Mouse (Mus musculus) CH12.LX (cell line): ENCODE measurements around the gene Snai3.

Experiments
- CHD2 ChIP-seq: IDR thresholded peaks from 2 replicates; pipeline ENCODE4 v1.6.1; 2011; ENCODE audit warnings: low read length, improper control_type of control experiment
- CTCF ChIP-seq, 2 experiments: IDR thresholded peaks in 1 of 2; conservative IDR thresholded peaks in 1 of 2; 2 replicates each; pipeline ENCODE4 v1.5.1; 2011 to 2012; ENCODE audit warnings: low read depth in 2 of 2, low read length in 2 of 2, improper control_type of control experiment in 1 of 2, inconsistent platforms in 1 of 2, mild to moderate bottlenecking in 1 of 2, moderate library complexity in 1 of 2
- E2F4 ChIP-seq: IDR thresholded peaks from 2 replicates; pipeline ENCODE4 v1.6.1; 2011; ENCODE audit warnings: low read depth, low read length, improper control_type of control experiment; ENCODE audit not compliant: insufficient replicate concordance
- KAT2A ChIP-seq: IDR thresholded peaks from 2 replicates; pipeline ENCODE4 v1.6.1; 2012; ENCODE audit warnings: low read length, improper control_type of control experiment, inconsistent platforms; ENCODE audit not compliant: insufficient replicate concordance
- MEF2A ChIP-seq: IDR thresholded peaks from 2 replicates; pipeline ENCODE4 v1.6.1; 2014; ENCODE audit warnings: low read depth, mild to moderate bottlenecking, inconsistent platforms, low read length, improper control_type of control experiment, borderline replicate concordance
- POLR2A ChIP-seq: IDR thresholded peaks from 2 replicates; pipeline ENCODE4 v1.6.1; 2011; ENCODE audit warnings: low read depth, mild to moderate bottlenecking, improper control_type of control experiment, low read length
- RCOR1 ChIP-seq: conservative IDR thresholded peaks from 2 replicates; pipeline ENCODE4 v1.6.1; 2012; ENCODE audit warnings: low read depth, mild to moderate bottlenecking, inconsistent platforms, low read length, improper control_type of control experiment
- TCF12 ChIP-seq: IDR thresholded peaks from 2 replicates; pipeline ENCODE4 v1.6.1; 2014; ENCODE audit warnings: low read depth, mild to moderate bottlenecking, inconsistent platforms, low read length, improper control_type of control experiment

DNA sequence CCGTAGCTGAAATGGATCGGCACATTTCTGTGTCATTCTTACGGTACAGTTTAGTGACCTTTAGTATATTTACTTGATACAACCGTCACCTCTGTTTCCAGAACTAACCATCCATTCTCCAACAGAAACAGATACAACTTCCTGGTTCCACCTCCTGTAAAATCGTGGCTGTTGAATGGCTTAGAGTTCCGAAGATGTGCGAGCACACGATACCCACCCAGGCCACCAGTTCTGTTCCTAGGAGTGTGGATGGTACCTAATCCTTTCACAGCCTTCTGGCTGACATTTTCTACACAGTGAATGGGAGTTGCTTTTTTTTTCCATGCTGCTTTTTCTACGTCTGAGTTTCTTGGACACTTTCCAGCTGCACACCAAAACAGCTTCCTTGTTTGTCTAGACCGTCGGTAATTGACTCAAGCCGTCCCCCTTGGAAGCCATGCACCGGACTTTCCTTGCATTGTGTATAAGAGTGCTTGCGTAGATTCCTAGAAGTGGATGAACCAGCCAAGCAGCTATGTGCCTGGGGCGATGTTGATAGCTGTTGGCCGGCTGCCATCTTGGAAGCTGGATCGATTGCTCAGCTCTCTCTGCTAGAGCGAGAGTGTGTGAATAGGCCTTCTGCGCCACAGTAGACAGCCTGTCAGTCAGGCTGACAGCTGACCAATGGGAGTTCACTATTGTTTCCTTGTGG is 16.3 kb downstream of the Snai3 start:
- TF ChIP-seq E2F4 (no peak), CTCF (conservative IDR thresholded peaks at IDR 0.05 in 1 of 2, IDR thresholded peaks at IDR 0.05 in 1 of 2; ENCODE audit: low read depth in 2 of 2, low read length in 2 of 2) (no peak), CHD2 (no peak), POLR2A (peak; percentile 66), TCF12 (peak; percentile 82), MEF2A (no peak), RCOR1 (no peak), KAT2A (no peak)
